Mouse (Mus musculus): ENCODE measurements around the gene 0610009B22Rik. TPM values are rescaled to one million over a fixed set of nuclear protein-coding genes. Genes with fewer than 3 reads are reported as not detected.
"Not testable (repeated sequence)": the region's sequence is repeated elsewhere in the genome, so short reads cannot be mapped to it uniquely, and the experiment has no call there.

The 0610009B22Rik gene
- 84.3 and 91.5 TPM in 2 replicates for polyA plus RNA-seq (2016; fragmentation: Nextera tagmentation; extraction: Ambion mirVana)

- Histone ChIP-seq H3K36me3 (peaks cover 25% of the 10 kb centered on the region), H3K4me1 (replicated peaks) (peaks cover 16% of the 10 kb centered on the region), H3K27me3 (ENCODE audit: insufficient read depth, poor library complexity, severe bottlenecking) (no peaks in the 10 kb centered on the region), H3K4me3 (peak within 1 kb of the TSS; percentile 78), H3K27ac (peak within 1 kb of the TSS; percentile 100), H3K9me3 (no peaks in the 10 kb centered on the region)
- peak; percentile 100 for DNase-seq (ENCODE audit: low spot score)
- under 1% methylated on average over 60 of the region's 60 CpGs for WGBS
These were observed at the start of gene 0610009B22Rik for GRCm38 (mm10) chr11:51688330-51689328. TSS of gene 0610009B22Rik (minus strand) at chr11:51688874.

GRCm38 (mm10) chr11:51734218-51734617 lies 45.5 kb upstream of the 0610009B22Rik start:
- not testable (repeated sequence) for H3K4me1 ChIP-seq (replicated peaks); H3K27me3 ChIP-seq (ENCODE audit: insufficient read depth, poor library complexity, severe bottlenecking); H3K9me3 ChIP-seq; H3K4me3 ChIP-seq; DNase-seq (ENCODE audit: low spot score); H3K27ac ChIP-seq
- peaks cover 70% of the 10 kb centered on the region for H3K36me3 ChIP-seq
- whole genome bisulfite sequencing: 97% methylated on average over 13 of the region's 13 CpGs

GRCm38 (mm10) chr11:51732883-51733282 lies 44.2 kb upstream of the 0610009B22Rik start:
- H3K27me3 ChIP-seq (ENCODE audit: insufficient read depth, poor library complexity, severe bottlenecking): no peaks in the 10 kb centered on the region
- H3K27ac ChIP-seq: no peak overlapping the region
- no peak for DNase-seq (ENCODE audit: low spot score)
- H3K4me3 ChIP-seq: no peak overlapping the region
- H3K36me3 ChIP-seq: peaks cover 64% of the 10 kb centered on the region
- no peaks in the 10 kb centered on the region for H3K9me3 ChIP-seq
- WGBS: 89% methylated on average over 1 of the region's 1 CpGs
- no peaks in the 10 kb centered on the region for H3K4me1 ChIP-seq (replicated peaks)

- WGBS: 96% methylated on average over 11 of the region's 11 CpGs
- peaks cover 92% of the 10 kb centered on the region for H3K36me3 ChIP-seq
- H3K4me3 ChIP-seq: no peak overlapping the region
- H3K27me3 ChIP-seq (ENCODE audit: insufficient read depth, poor library complexity, severe bottlenecking): no peaks in the 10 kb centered on the region
- no peaks in the 10 kb centered on the region for H3K4me1 ChIP-seq (replicated peaks)
- no peaks in the 10 kb centered on the region for H3K9me3 ChIP-seq
- DNase-seq (ENCODE audit: low spot score): no peak
- H3K27ac ChIP-seq: no peak overlapping the region
These were observed 32.4 kb upstream of the 0610009B22Rik start for GRCm38 (mm10) chr11:51721066-51721465.

GRCm38 (mm10) chr11:51707080-51707479 lies 18.4 kb upstream of the 0610009B22Rik start:
- Histone ChIP-seq H3K4me1 (replicated peaks) (peaks cover 3% of the 10 kb centered on the region; the same call in 1 of the 2 replicates), H3K27ac (no peak overlapping the region), H3K4me3 (no peak overlapping the region), H3K36me3 (peaks cover 96% of the 10 kb centered on the region), H3K27me3 (ENCODE audit: insufficient read depth, poor library complexity, severe bottlenecking) (no peaks in the 10 kb centered on the region), H3K9me3 (no peaks in the 10 kb centered on the region)
- WGBS: 90% methylated on average over 13 of the region's 13 CpGs
- DNase-seq (ENCODE audit: low spot score): no peak

GRCm38 (mm10) chr11:51706451-51706850 lies 17.8 kb upstream of the 0610009B22Rik start:
- Histone ChIP-seq H3K4me3 (no peak overlapping the region), H3K9me3 (no peaks in the 10 kb centered on the region), H3K36me3 (peaks cover 96% of the 10 kb centered on the region), H3K27ac (no peak overlapping the region), H3K4me1 (replicated peaks) (peaks cover 3% of the 10 kb centered on the region; the same call in 1 of the 2 replicates), H3K27me3 (ENCODE audit: insufficient read depth, poor library complexity, severe bottlenecking) (no peaks in the 10 kb centered on the region)
- DNase-seq (ENCODE audit: low spot score): no peak
- 96% methylated on average over 10 of the region's 10 CpGs for WGBS

GRCm38 (mm10) chr11:51703379-51703998 lies 14.8 kb upstream of the 0610009B22Rik start:
- Histone ChIP-seq H3K36me3 (peaks cover 98% of the 10 kb centered on the region), H3K4me1 (replicated peaks) (peaks cover 3% of the 10 kb centered on the region; the same call in 1 of the 2 replicates), H3K27me3 (ENCODE audit: insufficient read depth, poor library complexity, severe bottlenecking) (no peaks in the 10 kb centered on the region), H3K9me3 (no peaks in the 10 kb centered on the region), H3K4me3 (no peak overlapping the region), H3K27ac (no peak overlapping the region)
- peak; percentile 32 for DNase-seq (ENCODE audit: low spot score)
- 67% methylated on average over 10 of the region's 10 CpGs for WGBS

- Histone ChIP-seq H3K9me3 (no peaks in the 10 kb centered on the region), H3K36me3 (peaks cover 98% of the 10 kb centered on the region), H3K27ac (no peak overlapping the region), H3K4me3 (no peak overlapping the region), H3K27me3 (ENCODE audit: insufficient read depth, poor library complexity, severe bottlenecking) (no peaks in the 10 kb centered on the region), H3K4me1 (replicated peaks) (peaks cover 3% of the 10 kb centered on the region; the same call in 1 of the 2 replicates)
- no peak for DNase-seq (ENCODE audit: low spot score)
- 75% methylated on average over 3 of the region's 3 CpGs for WGBS
These were observed 14.2 kb upstream of the 0610009B22Rik start for GRCm38 (mm10) chr11:51702831-51703230.

GRCm38 (mm10) chr11:51694984-51695383 lies 6.3 kb upstream of the 0610009B22Rik start:
- H3K36me3 ChIP-seq: peaks cover 61% of the 10 kb centered on the region

GRCm38 (mm10) chr11:51690597-51690996 lies 1.9 kb upstream of the 0610009B22Rik start:
- H3K4me3 ChIP-seq; H3K9me3 ChIP-seq; H3K27ac ChIP-seq; H3K27me3 ChIP-seq (ENCODE audit: insufficient read depth, poor library complexity, severe bottlenecking); DNase-seq (ENCODE audit: low spot score): not testable (repeated sequence)
- WGBS: 62% methylated on average over 3 of the region's 3 CpGs
- Histone ChIP-seq H3K36me3 (peaks cover 23% of the 10 kb centered on the region), H3K4me1 (replicated peaks) (peaks cover 16% of the 10 kb centered on the region)

More at GRCm38 (mm10) chr11:51694984-51695383, 6.3 kb upstream of the 0610009B22Rik start:
- Histone ChIP-seq H3K27ac (no peak overlapping the region), H3K27me3 (ENCODE audit: insufficient read depth, poor library complexity, severe bottlenecking) (no peaks in the 10 kb centered on the region), H3K9me3 (no peaks in the 10 kb centered on the region), H3K4me3 (no peak overlapping the region), H3K4me1 (replicated peaks) (no peaks in the 10 kb centered on the region)
- WGBS: 94% methylated on average over 3 of the region's 3 CpGs
- no peak for DNase-seq (ENCODE audit: low spot score)

- H3K4me1 ChIP-seq (replicated peaks): peaks cover 16% of the 10 kb centered on the region
- no peaks in the 10 kb centered on the region for H3K9me3 ChIP-seq
- 22% methylated on average over 6 of the region's 6 CpGs for WGBS
- H3K27ac ChIP-seq: peak overlapping the region; percentile 100
- H3K36me3 ChIP-seq: peaks cover 25% of the 10 kb centered on the region
- no peak for DNase-seq (ENCODE audit: low spot score)
- H3K4me3 ChIP-seq: peak overlapping the region; percentile 78
- H3K27me3 ChIP-seq (ENCODE audit: insufficient read depth, poor library complexity, severe bottlenecking): no peaks in the 10 kb centered on the region
These were observed 669 bp upstream of the 0610009B22Rik start for GRCm38 (mm10) chr11:51689343-51689742.

- Histone ChIP-seq H3K27ac (no peak overlapping the region), H3K27me3 (ENCODE audit: insufficient read depth, poor library complexity, severe bottlenecking) (no peaks in the 10 kb centered on the region), H3K9me3 (no peaks in the 10 kb centered on the region), H3K4me1 (replicated peaks) (peaks cover 9% of the 10 kb centered on the region), H3K4me3 (no peak overlapping the region), H3K36me3 (peaks cover 13% of the 10 kb centered on the region)
- DNase-seq (ENCODE audit: low spot score): no peak
- WGBS: 50% methylated on average over 8 of the region's 8 CpGs
These were observed 6.7 kb downstream of the 0610009B22Rik start for GRCm38 (mm10) chr11:51681976-51682374.
